Mouse (Mus musculus) kidney, adult 9 months (tissue): ENCODE measurements around the gene Jmy.

ENCODE experiments used
- DNase-seq: peaks from one replicate; pipeline ENCODE4 v3.0.0; 2022

Gene Jmy

GRCm38 (mm10) chr13:93453275-93453674 is 46.3 kb downstream of the Jmy start:
- no peak for DNase-seq

GRCm38 (mm10) chr13:93440167-93440566 is 59.4 kb downstream of the Jmy start:
- no peak for DNase-seq

GRCm38 (mm10) chr13:93429205-93429604 is 70.4 kb downstream of the Jmy start:
- DNase-seq = no peak

GRCm38 (mm10) chr13:93427920-93428876 is 71.4 kb downstream of the Jmy start:
- DNase-seq = peak; percentile 66

- DNase-seq = no peak
Observed at GRCm38 (mm10) chr13:93423224-93423623, 76.4 kb downstream of the Jmy start.

- DNase-seq = no peak
Observed at GRCm38 (mm10) chr13:93419779-93420178, 79.8 kb downstream of the Jmy start.

- no peak for DNase-seq
Observed at GRCm38 (mm10) chr13:93418292-93418691, 81.3 kb downstream of the Jmy start.

- no peak for DNase-seq
Observed at GRCm38 (mm10) chr13:93415055-93415454, 84.6 kb downstream of the Jmy start.

- no peak for DNase-seq
Observed at GRCm38 (mm10) chr13:93410343-93410742, 89.3 kb downstream of the Jmy start.

- DNase-seq = no peak
Observed at GRCm38 (mm10) chr13:93406855-93407254, 92.8 kb downstream of the Jmy start.

- DNase-seq = no peak
Observed at GRCm38 (mm10) chr13:93401947-93402346, 97.7 kb downstream of the Jmy start.

GRCm38 (mm10) chr13:93399710-93400216 is 99.8 kb downstream of the Jmy start:
- DNase-seq = no peak

- DNase-seq = no peak
Observed at GRCm38 (mm10) chr13:93389242-93389625, 110.4 kb downstream of the Jmy start.

GRCm38 (mm10) chr13:93388594-93389241 is 110.9 kb downstream of the Jmy start:
- no peak for DNase-seq

GRCm38 (mm10) chr13:93387440-93387839 is 112.2 kb downstream of the Jmy start:
- DNase-seq = no peak

GRCm38 (mm10) chr13:93385147-93385546 is 114.5 kb downstream of the Jmy start:
- no peak for DNase-seq

- DNase-seq = no peak
Observed at GRCm38 (mm10) chr13:93384481-93384880, 115.1 kb downstream of the Jmy start.

- DNase-seq = no peak
Observed at GRCm38 (mm10) chr13:93383620-93384019, 116.0 kb downstream of the Jmy start.

- DNase-seq = no peak
Observed at GRCm38 (mm10) chr13:93383092-93383491, 116.5 kb downstream of the Jmy start.

GRCm38 (mm10) chr13:93381301-93381700 is 118.3 kb downstream of the Jmy start:
- no peak for DNase-seq

GRCm38 (mm10) chr13:93380399-93381063 is 119.1 kb downstream of the Jmy start:
- DNase-seq = no peak
